Mouse (Mus musculus): ENCODE data around the gene Glod4. TPM values are rescaled to one million over a fixed set of nuclear protein-coding genes. Genes with fewer than 3 reads are reported as not detected.

Glod4 gene
- polyA plus RNA-seq, 2 experiments = 17.9 to 60.7 TPM

- TF ChIP-seq EP300 (IDR thresholded peaks at IDR 0.05; ENCODE audit: low read depth) (no peak), CTCF (IDR thresholded peaks at IDR 0.05; ENCODE audit: low read depth) (no peak)
- DNase-seq (ENCODE audit: low read depth in 3 of 3, low spot score in 3 of 3) = no peak
- H3K36me3 ChIP-seq (replicated peaks; ENCODE audit: control insufficient read depth, insufficient read depth, low read depth) = no peaks in the 10 kb centered on the region
- no peak overlapping the region for H3K27ac ChIP-seq
- H3K9me3 ChIP-seq (ENCODE audit: control insufficient read depth, low read length) = no peaks in the 10 kb centered on the region
- no peak overlapping the region for H3K9ac ChIP-seq (replicated peaks)
- WGBS (ENCODE audit: insufficient replicate concordance) = 78% methylated on average over 5 of the region's 5 CpGs
- H3K4me3 ChIP-seq (ENCODE audit: insufficient read depth in 1 of 2, low read depth in 2 of 2, low read length in 2 of 2) = no peak overlapping the region
- H3K4me1 ChIP-seq (replicated peaks; ENCODE audit: control insufficient read depth in 2 of 2, insufficient read depth in 2 of 2, low read length in 1 of 2) = peaks cover 3 to 6% of the 10 kb centered on the region in 2 experiments; a peak in 2 of 4 replicates
- no peak overlapping the region for H3K4me2 ChIP-seq (ENCODE audit: low read depth)
- peaks cover 15% of the 10 kb centered on the region for H3K27me3 ChIP-seq (ENCODE audit: control insufficient read depth, insufficient read depth, low read length)
- ATAC-seq (ENCODE audit: insufficient read depth) = no peak
Measured at GRCm38 (mm10) chr11:76206793-76207192, 36.7 kb downstream of the Glod4 start.

GRCm38 (mm10) chr11:76201761-76202674 lies 41.5 kb downstream of the Glod4 start:
- Histone ChIP-seq H3K4me3 (ENCODE audit: insufficient read depth in 1 of 2, low read depth in 2 of 2, low read length in 2 of 2) (peak overlapping the region; percentile 45 to 68), H3K36me3 (replicated peaks; ENCODE audit: control insufficient read depth, insufficient read depth, low read depth) (no peaks in the 10 kb centered on the region), H3K9ac (replicated peaks) (peak overlapping the region; percentile 62), H3K9me3 (ENCODE audit: control insufficient read depth, low read length) (no peaks in the 10 kb centered on the region), H3K27me3 (ENCODE audit: control insufficient read depth, insufficient read depth, low read length) (peaks cover 30% of the 10 kb centered on the region), H3K27ac (no peak overlapping the region), H3K4me2 (ENCODE audit: low read depth) (peak overlapping the region; percentile 98), H3K4me1 (replicated peaks; ENCODE audit: control insufficient read depth in 2 of 2, insufficient read depth in 2 of 2, low read length in 1 of 2) (peaks cover 3 to 12% of the 10 kb centered on the region in 2 experiments; a peak in 2 of 4 replicates)
- ATAC-seq (ENCODE audit: insufficient read depth) = peak; percentile 94
- no peak for TF ChIP-seq CTCF (IDR thresholded peaks at IDR 0.05; ENCODE audit: low read depth)
- no peak for TF ChIP-seq EP300 (IDR thresholded peaks at IDR 0.05; ENCODE audit: low read depth)
- WGBS (ENCODE audit: insufficient replicate concordance) = under 1% methylated on average over 80 of the region's 90 CpGs
- DNase-seq (ENCODE audit: low read depth in 3 of 3, low spot score in 3 of 3) = peak in 1 of 3 experiments; percentile 44

- Histone ChIP-seq H3K4me3 (ENCODE audit: insufficient read depth in 1 of 2, low read depth in 2 of 2, low read length in 2 of 2) (no peak overlapping the region), H3K4me2 (ENCODE audit: low read depth) (no peak overlapping the region), H3K36me3 (replicated peaks; ENCODE audit: control insufficient read depth, insufficient read depth, low read depth) (no peaks in the 10 kb centered on the region), H3K27me3 (ENCODE audit: control insufficient read depth, insufficient read depth, low read length) (peaks cover 17% of the 10 kb centered on the region), H3K9ac (replicated peaks) (no peak overlapping the region), H3K4me1 (replicated peaks; ENCODE audit: control insufficient read depth in 2 of 2, insufficient read depth in 2 of 2, low read length in 1 of 2) (peaks cover 0 to 6% of the 10 kb centered on the region in 2 experiments; a peak in 1 of 4 replicates), H3K9me3 (ENCODE audit: control insufficient read depth, low read length) (no peaks in the 10 kb centered on the region), H3K27ac (no peak overlapping the region)
- ATAC-seq (ENCODE audit: insufficient read depth) (no peak), DNase-seq (ENCODE audit: low read depth in 3 of 3, low spot score in 3 of 3) (no peak)
- 49% methylated on average over 8 of the region's 8 CpGs for WGBS (ENCODE audit: insufficient replicate concordance)
- TF ChIP-seq CTCF (IDR thresholded peaks at IDR 0.05; ENCODE audit: low read depth) = no peak
- TF ChIP-seq EP300 (IDR thresholded peaks at IDR 0.05; ENCODE audit: low read depth) = no peak
Measured at GRCm38 (mm10) chr11:76196977-76197469, 46.5 kb downstream of the Glod4 start.

GRCm38 (mm10) chr11:76196275-76196976 lies 47.1 kb downstream of the Glod4 start:
- no peaks in the 10 kb centered on the region for H3K36me3 ChIP-seq (replicated peaks; ENCODE audit: control insufficient read depth, insufficient read depth, low read depth)
- no peak overlapping the region for H3K4me2 ChIP-seq (ENCODE audit: low read depth)
- ATAC-seq (ENCODE audit: insufficient read depth) (no peak), DNase-seq (ENCODE audit: low read depth in 3 of 3, low spot score in 3 of 3) (no peak)
- no peak overlapping the region for H3K9ac ChIP-seq (replicated peaks)
- 58% methylated on average over 8 of the region's 8 CpGs for WGBS (ENCODE audit: insufficient replicate concordance)
- no peak for TF ChIP-seq CTCF (IDR thresholded peaks at IDR 0.05; ENCODE audit: low read depth)
- TF ChIP-seq EP300 (IDR thresholded peaks at IDR 0.05; ENCODE audit: low read depth) = no peak
- H3K4me1 ChIP-seq (replicated peaks; ENCODE audit: control insufficient read depth in 2 of 2, insufficient read depth in 2 of 2, low read length in 1 of 2) = peaks cover 0 to 4% of the 10 kb centered on the region in 2 experiments; a peak in 1 of 4 replicates
- H3K27ac ChIP-seq = no peak overlapping the region
- H3K9me3 ChIP-seq (ENCODE audit: control insufficient read depth, low read length) = no peaks in the 10 kb centered on the region
- peaks cover 11% of the 10 kb centered on the region for H3K27me3 ChIP-seq (ENCODE audit: control insufficient read depth, insufficient read depth, low read length)
- no peak overlapping the region for H3K4me3 ChIP-seq (ENCODE audit: insufficient read depth in 1 of 2, low read depth in 2 of 2, low read length in 2 of 2)

GRCm38 (mm10) chr11:76186908-76187307 lies 56.6 kb downstream of the Glod4 start:
- Histone ChIP-seq H3K27me3 (ENCODE audit: control insufficient read depth, insufficient read depth, low read length) (no peaks in the 10 kb centered on the region), H3K36me3 (replicated peaks; ENCODE audit: control insufficient read depth, insufficient read depth, low read depth) (no peaks in the 10 kb centered on the region), H3K4me3 (ENCODE audit: insufficient read depth in 1 of 2, low read depth in 2 of 2, low read length in 2 of 2) (no peak overlapping the region), H3K4me1 (replicated peaks; ENCODE audit: control insufficient read depth in 2 of 2, insufficient read depth in 2 of 2, low read length in 1 of 2) (no peaks in the 10 kb centered on the region), H3K9me3 (ENCODE audit: control insufficient read depth, low read length) (no peaks in the 10 kb centered on the region), H3K27ac (no peak overlapping the region), H3K4me2 (ENCODE audit: low read depth) (no peak overlapping the region), H3K9ac (replicated peaks) (no peak overlapping the region)
- 71% methylated on average over 6 of the region's 6 CpGs for WGBS (ENCODE audit: insufficient replicate concordance)
- TF ChIP-seq EP300 (IDR thresholded peaks at IDR 0.05; ENCODE audit: low read depth) (no peak), CTCF (IDR thresholded peaks at IDR 0.05; ENCODE audit: low read depth) (no peak)
- DNase-seq (ENCODE audit: low read depth in 3 of 3, low spot score in 3 of 3) (no peak), ATAC-seq (ENCODE audit: insufficient read depth) (no peak)

Measured in liver, embryonic 14.5 days (tissue).